Mouse (Mus musculus) thymus, postnatal 4 days (tissue): ENCODE measurements around the gene Chmp2a.

Source experiments
- DNase-seq: peaks from one replicate; pipeline ENCODE4 v3.0.0; 2021

Chmp2a gene

DNA sequence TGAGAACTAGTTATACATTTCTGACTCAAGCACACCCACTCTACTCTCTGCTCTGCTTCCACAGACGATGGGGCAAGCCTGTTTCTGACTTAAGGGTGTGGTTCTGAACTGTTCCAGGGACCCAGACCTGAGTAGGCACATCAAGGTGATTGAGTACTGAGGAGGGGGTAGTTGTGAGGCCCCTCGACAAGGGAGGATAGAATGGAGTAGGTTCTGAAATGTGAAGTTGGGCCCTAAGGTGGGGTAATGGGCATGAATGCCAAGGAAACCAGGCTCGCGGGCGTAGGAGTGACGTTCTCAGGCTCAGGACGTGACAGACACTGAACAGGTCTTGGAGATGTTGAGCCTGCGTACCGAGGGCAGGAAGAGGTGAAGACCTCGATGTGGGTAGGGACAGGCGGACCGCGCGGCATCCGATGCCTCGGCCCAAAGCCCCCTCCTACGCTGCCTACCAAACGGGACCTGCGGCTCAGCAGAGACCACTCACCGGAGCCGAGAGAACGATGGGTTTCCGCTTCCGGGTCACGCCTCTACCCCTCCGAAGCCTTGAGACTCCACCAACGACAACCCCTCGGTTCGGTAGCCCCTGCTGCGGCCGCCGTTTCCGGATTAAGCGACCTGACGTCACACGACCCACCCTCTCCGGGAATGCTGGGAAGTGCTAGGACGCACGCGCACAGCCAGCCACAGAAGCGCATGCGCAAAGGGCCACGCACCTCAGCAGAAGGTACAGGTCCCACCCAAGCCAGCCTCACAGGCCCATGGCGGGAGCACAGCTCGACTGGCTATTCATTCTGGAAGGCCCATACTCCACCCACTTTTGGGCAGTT lies at the start of gene Chmp2a:
Gene Chmp2a (minus strand): TSS at position 660 of the 830 bp plus-strand sequence.
- peak; percentile 98 for DNase-seq

- no peak for DNase-seq
Measured at GRCm38 (mm10) chr7:13072293-13072692, 37.7 kb upstream of the Chmp2a start.

- DNase-seq = peak; percentile 38
Measured at GRCm38 (mm10) chr7:13063399-13063798, 28.8 kb upstream of the Chmp2a start.

- no peak for DNase-seq
Measured at GRCm38 (mm10) chr7:13059536-13059935, 24.9 kb upstream of the Chmp2a start.

GRCm38 (mm10) chr7:13056913-13057700 lies 22.5 kb upstream of the Chmp2a start:
- no peak for DNase-seq

- DNase-seq = peak; percentile 92
Measured at GRCm38 (mm10) chr7:13054287-13055010, 19.8 kb upstream of the Chmp2a start, which contains the start of gene Mzf1. Gene Mzf1, minus strand, starts transcription at chr7:13054764.

GRCm38 (mm10) chr7:13053961-13054286 lies 19.3 kb upstream of the Chmp2a start:
- no peak for DNase-seq

DNA sequence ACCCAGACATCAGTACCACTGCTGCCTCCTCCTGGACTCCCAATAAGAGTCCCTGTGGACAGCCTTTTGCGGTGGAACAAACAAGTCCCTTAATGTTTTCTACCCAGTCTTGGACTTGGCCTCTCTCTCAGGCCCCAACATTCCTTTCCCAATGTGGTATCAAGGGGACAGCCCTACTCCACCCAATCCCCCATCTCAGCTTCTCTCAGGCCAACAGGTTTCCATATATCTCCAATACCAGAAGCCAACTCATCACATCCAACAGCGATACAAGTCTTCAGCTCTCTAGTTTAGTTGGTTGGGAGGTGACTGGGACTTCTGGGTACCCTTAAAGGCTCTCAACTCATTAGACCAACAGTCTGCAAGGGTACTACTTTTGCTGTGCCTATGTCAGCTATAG lies 18.9 kb upstream of the Chmp2a start:
- DNase-seq = no peak

DNA sequence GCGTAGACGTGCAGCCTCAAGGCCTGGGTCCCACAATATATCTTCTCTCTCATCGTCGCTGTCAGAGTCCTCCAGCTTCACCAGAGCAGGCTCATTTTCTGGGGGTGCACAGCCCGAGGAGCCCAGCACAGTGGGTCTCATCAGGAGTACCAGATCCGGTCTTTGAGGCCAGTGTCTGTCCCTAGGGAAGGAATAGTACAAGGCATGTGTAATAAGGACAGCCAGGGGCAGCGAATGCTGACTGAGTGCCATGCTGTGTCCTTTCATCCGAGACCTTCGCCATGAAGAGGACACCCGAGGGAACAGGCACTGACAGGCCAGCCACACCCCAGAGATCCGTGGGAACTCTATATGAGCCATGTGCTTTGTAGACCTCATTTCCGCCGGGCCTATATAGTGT lies 18.4 kb upstream of the Chmp2a start:
- no peak for DNase-seq

- DNase-seq = peak; percentile 75
Measured at GRCm38 (mm10) chr7:13046084-13046483, 11.5 kb upstream of the Chmp2a start.

- DNase-seq = no peak
Measured at GRCm38 (mm10) chr7:13044254-13044625, 9.6 kb upstream of the Chmp2a start.

DNA sequence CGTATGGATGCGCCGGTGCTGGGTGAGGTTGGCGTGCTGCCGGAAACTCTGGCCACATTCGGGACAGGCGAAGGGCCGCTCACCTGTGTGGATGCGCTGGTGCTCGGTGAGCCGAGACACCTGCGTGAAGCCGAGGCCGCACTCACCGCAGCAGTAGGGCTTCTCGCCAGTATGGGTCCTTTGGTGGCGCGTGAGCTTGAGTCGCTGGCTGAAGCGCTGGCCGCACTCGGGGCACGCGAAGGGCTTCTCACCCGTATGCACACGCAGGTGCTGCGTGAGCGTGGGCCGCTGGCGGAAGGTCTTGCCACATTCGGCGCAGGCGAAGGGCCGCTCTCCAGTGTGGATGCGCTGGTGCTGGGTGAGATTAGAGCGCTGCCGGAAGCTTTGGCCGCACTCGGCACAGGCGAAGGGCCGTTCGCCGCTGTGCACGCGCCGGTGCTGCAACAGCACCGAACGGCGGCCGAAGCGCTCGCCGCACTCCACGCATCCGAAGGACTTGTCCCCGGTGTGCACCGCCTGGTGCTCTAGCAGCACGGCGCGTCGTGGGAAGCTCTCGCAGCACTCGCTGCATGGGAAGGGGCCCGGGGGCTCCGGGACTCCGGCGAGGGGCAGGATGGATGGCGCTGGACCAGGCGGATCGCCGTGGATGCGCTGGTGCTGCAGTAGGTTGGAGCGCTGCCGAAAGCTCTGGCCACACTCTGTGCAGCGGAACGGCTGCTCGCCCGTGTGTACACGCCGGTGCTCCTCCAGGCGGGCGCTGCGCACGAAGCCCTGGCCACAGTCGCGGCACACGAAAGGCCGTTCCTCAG lies 9.0 kb upstream of the Chmp2a start:
- peak; percentile 44 for DNase-seq

- DNase-seq = no peak
Measured at GRCm38 (mm10) chr7:13043120-13043444, 8.5 kb upstream of the Chmp2a start.

GRCm38 (mm10) chr7:13042511-13042910 lies 7.9 kb upstream of the Chmp2a start:
- DNase-seq = no peak

DNA sequence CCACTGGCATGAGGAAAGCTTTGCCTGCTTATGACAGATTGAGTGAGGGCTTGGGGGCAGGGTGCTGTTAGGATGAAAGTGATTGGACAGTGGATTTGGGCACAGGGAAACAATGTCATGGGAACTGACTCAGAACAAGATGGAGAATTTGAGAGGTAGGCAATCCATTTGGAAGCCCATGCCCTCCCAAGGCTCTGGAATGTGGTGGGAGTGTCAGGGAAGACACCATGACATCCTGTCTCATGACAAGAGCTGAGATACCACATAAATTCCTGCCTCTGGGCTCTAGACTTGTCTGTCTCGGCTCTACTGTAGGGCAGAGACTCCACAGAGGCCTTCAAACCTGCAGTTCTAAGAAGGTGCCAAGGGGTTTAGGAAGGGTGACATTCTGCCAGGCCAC lies 6.6 kb upstream of the Chmp2a start:
- DNase-seq = no peak

- no peak for DNase-seq
Measured at GRCm38 (mm10) chr7:13039181-13039580, 4.6 kb upstream of the Chmp2a start.

DNA sequence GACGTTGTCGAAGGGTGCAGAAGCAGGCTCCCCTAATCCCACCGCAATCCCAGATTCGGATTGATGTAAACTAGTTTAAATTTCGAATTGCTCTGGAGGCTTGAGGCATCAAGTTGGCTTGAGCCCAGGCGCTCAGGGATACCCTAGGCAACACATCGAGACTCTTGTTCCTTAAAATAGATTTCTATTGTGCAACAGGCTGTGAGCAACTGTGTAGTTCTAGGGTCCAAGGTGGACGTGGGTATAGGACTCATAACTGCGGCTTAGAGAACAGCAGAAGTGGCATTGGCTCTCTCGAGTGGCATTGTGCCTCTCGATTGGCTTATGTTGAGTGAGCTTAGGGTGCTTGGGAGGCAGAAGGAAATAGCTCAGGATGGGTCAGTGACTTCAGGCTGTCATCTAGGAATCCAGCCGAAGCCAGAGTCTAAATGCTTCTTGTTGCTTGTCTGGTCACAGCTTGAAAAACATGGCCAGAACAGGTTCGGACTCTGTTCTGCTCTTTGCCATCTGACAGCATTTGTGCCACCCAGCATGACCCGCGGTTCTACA lies 4.1 kb upstream of the Chmp2a start:
- no peak for DNase-seq

DNA sequence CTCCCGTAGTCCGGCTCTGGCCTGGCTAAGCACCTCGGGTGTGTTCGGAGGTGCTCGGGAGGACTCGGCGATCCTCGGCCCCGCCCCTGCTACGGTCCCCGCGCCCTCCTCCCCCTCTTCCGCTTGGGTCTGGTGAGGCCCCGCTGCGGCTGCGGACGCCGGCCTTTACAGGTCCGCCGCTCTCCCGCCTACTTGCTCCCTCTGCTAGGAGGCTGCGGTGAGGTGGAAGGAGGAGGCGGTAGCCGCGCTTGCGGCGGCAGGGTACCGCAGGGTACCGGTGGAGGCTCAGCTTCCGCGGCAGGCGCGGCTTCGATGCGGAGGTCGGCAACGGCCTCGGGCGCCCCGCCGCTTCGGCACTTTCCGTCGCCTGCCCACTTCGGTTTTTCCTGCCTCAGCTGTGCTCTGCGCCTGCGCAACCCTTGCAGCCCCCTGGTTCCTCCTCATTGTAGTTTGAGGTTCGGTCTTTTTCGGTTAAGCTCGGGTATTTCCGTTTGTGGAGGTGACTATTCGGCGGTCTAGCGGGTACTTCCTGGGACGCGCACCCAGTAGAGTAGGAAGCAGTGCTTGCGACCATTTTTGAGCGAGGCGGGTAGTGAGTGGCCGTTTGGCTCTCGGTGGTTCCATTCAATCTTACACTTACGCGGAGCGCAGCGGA lies 3.4 kb upstream of the Chmp2a start, which contains the start of gene Ube2m:
Gene Ube2m (minus strand): TSS at position 375 of the 655 bp plus-strand sequence.
- DNase-seq = peak; percentile 100

- no peak for DNase-seq
Measured at GRCm38 (mm10) chr7:13037366-13037765, 2.8 kb upstream of the Chmp2a start.

DNA sequence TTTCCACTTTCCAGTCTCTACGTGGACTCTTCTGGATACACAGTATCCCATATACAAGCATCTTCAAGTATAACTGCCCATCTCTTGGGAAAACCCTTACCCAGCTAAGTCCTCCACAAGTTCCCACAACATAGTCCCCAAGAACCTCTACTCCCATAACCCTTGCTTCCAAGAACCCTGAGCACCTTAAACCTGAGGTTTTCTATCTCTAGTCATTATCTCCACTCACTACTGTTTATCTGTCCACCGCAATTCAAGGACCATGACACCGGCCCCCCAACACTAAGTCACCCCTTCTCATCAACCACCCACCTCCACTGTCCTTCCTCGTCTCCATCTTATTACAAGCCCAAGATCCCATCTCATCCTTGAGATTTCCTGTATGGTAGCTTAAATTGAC lies 2.2 kb upstream of the Chmp2a start:
- no peak for DNase-seq

- DNase-seq = peak; percentile 57
Measured at GRCm38 (mm10) chr7:13035211-13035855, 726 bp upstream of the Chmp2a start.
